ENCODE assay signal across 16 mouse cellular contexts in genomic region chr5:89390405-89390804, GRCm38 (mm10).
"Had no signal": no experiment of that assay in that cellular context is flagged by ENCODE, and none has a peak within 500 bp of the region (broad histone marks: within the 10 kb centered on the region; RNA-seq: fewer than 3 reads in every experiment).

No protein-coding gene starts in this region.

- DNase-seq: retina, postnatal 1 day; right cerebral cortex, adult 18-20 months; right cerebral cortex, postnatal 14 days; right cerebral cortex, postnatal 25 days; right cerebral cortex, postnatal 4 days; spleen, adult 18-20 months; thymus, adult 18-20 months; thymus, adult 2 months; thymus, postnatal 14 days; thymus, postnatal 25 days; thymus, postnatal 36 days; thymus, postnatal 4 days had no signal

- H3K27me3 ChIP-seq: neural tube, embryonic 13.5 days; neural tube, embryonic 15.5 days; stomach, embryonic 15.5 days had no signal

- H3K4me2 ChIP-seq: neural tube, embryonic 13.5 days; neural tube, embryonic 15.5 days; stomach, embryonic 15.5 days had no signal

- H3K27ac ChIP-seq: neural tube, embryonic 13.5 days; neural tube, embryonic 15.5 days; stomach, embryonic 15.5 days; stomach, postnatal 0 days had no signal

- H3K9ac ChIP-seq: neural tube, embryonic 13.5 days; neural tube, embryonic 15.5 days; stomach, embryonic 15.5 days had no signal

- H3K9me3 ChIP-seq: neural tube, embryonic 15.5 days; stomach, embryonic 15.5 days had no signal

- H3K4me3 ChIP-seq: neural tube, embryonic 13.5 days; neural tube, embryonic 15.5 days; stomach, embryonic 15.5 days had no signal

- H3K4me1 ChIP-seq: neural tube, embryonic 13.5 days; neural tube, embryonic 15.5 days; stomach, embryonic 15.5 days had no signal

- H3K36me3 ChIP-seq: neural tube, embryonic 13.5 days; neural tube, embryonic 15.5 days; stomach, embryonic 15.5 days had no signal
